Mouse (Mus musculus): ENCODE data around the gene Tmem106c.

- TF ChIP-seq POLR2A (IDR thresholded peaks at IDR 0.05; ENCODE audit: insufficient read length, low read depth) (no peak), CEBPB (IDR thresholded peaks at IDR 0.05; ENCODE audit: insufficient read depth, poor library complexity, severe bottlenecking) (no peak), USF1 (IDR thresholded peaks at IDR 0.05; ENCODE audit: low read depth) (no peak)
Measured at GRCm38 (mm10) chr15:97999546-97999945, 35.5 kb downstream of the Tmem106c start.
